Mouse (Mus musculus): ENCODE measurements around the gene Htra1.

The Htra1 gene

GRCm38 (mm10) chr7:130966876-130967275 is 31.0 kb downstream of the Htra1 start:
- DNase-seq (ENCODE audit: low read depth, low spot score): no peak

GRCm38 (mm10) chr7:130967901-130968300 is 32.0 kb downstream of the Htra1 start:
- no peak for DNase-seq (ENCODE audit: low read depth, low spot score)

- no peak for DNase-seq (ENCODE audit: low read depth, low spot score)
Observed at GRCm38 (mm10) chr7:130968537-130968936, 32.6 kb downstream of the Htra1 start.

GRCm38 (mm10) chr7:130969076-130969475 is 33.2 kb downstream of the Htra1 start:
- no peak for DNase-seq (ENCODE audit: low read depth, low spot score)

DNA sequence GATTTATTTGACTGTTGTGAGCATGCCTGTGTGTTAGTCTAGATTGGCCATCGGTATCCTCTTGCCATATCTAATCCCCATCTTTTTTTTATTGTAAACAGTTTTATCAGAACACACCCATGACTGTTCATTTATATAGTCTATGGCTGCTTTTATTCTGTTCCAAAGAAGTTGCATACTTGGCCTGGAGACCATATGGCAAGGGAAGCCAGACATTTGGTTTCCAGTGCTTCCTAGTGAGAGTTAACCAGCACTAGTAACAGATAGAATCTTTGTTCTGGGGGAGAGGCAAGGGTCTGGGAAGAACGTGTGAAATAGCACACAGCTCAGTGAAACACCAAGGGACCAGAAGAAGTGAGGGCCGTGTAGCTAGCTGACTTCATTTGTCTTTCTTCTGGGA is 33.6 kb downstream of the Htra1 start:
- DNase-seq (ENCODE audit: low read depth, low spot score): no peak

DNA sequence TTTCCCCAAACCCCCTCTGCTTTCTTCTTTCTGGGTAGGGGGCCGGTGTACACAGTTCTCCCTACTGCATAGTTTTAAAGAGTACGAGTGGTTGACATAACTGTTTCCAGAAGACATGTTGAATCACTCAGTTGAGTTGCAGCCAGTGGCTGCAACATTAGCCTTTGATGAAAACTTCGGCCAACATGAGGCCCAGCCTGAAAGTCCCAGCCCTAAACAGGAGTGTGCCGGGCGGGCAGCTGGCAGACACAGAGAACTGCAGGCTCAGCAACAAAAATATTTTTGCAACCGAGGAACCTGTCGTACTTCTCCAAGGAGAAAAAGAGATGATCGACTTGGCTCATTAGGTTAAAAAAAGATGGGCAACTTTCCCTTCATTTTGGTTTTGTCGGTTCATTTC is 36.9 kb downstream of the Htra1 start:
- no peak for DNase-seq (ENCODE audit: low read depth, low spot score)

- peak; percentile 33 for DNase-seq (ENCODE audit: low read depth, low spot score)
Observed at GRCm38 (mm10) chr7:130976305-130976935, 40.5 kb downstream of the Htra1 start.

DNA sequence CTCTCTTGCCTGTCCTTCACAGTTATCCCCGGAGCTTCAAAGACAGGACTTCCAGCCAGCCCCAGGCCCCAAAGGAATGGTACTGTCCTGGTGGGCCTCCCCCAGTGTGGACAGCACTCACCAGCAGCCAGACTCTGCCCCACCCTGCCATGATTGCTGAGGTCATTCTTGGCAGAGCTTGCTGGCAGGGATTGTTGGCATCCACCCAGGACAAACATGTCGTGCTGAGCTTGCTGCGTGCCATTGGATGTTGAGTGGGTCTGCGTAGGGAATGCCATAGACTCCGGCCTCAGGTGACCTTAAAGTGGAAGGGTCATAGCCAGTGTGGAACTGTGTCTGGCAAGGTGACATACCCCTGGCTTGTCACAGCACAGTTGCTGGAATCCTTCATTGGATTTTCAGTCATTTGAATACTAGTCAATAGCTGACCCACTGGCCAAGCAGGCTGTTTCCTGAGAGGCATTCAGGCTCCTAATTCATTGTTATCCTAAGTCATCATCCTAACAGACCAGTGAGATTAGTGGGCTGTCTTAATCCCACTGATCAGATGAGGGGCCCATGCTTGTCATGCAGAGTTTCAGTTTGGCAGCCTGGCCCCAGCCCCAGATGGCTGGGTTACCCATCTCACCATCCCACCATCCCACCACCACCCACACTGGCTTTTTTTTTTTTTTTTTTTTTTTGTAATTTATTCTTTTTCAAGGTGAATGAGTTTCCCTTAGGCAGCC is 42.0 kb downstream of the Htra1 start:
- DNase-seq (ENCODE audit: low read depth, low spot score): peak; percentile 53

GRCm38 (mm10) chr7:130978545-130978944 is 42.6 kb downstream of the Htra1 start:
- DNase-seq (ENCODE audit: low read depth, low spot score): no peak

DNA sequence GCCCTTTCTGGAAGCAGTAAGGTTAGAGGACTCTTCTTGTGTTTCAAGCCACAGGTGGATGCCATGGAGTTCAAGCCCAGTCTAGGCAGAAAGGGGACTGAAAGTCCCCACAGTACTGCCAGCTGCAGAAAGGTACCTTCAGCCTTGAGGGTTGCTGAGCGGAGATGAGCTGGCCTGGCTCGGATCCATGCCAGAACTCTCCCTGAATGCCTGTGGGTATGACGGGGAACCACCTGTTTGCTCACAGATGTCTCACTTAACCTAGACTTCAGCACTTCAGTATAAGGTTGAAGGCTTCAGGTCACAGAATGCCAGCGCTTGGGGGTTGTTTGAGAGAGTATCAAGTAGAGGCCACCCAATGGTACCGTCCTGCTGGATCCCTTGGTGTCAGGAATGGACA is 44.2 kb downstream of the Htra1 start:
- no peak for DNase-seq (ENCODE audit: low read depth, low spot score)

- no peak for DNase-seq (ENCODE audit: low read depth, low spot score)
Observed at GRCm38 (mm10) chr7:130982371-130982770, 46.5 kb downstream of the Htra1 start.

GRCm38 (mm10) chr7:130982881-130983280 is 47.0 kb downstream of the Htra1 start:
- DNase-seq (ENCODE audit: low read depth, low spot score): no peak

GRCm38 (mm10) chr7:130984294-130984693 is 48.4 kb downstream of the Htra1 start:
- no peak for DNase-seq (ENCODE audit: low read depth, low spot score)

DNA sequence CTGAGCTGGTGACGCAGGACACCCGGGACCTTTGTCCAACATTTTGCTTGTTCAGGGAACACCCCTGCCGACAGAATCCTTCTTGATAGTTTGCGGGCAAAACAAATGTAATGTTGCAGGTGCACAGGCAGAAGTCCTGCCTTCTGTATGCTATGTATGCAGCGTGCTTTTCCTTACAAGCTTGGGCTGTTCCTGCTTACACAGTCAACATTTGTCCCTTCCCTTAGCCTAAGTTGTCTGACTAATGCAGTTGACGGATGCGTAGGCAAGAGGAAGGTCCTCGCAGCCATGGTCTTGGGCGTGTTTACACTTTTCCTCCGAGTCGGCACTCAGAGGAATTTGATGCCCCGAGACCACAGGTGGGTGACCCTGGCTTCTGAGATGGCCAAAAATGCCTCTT is 49.3 kb downstream of the Htra1 start:
- DNase-seq (ENCODE audit: low read depth, low spot score): no peak

GRCm38 (mm10) chr7:130985716-130986115 is 49.8 kb downstream of the Htra1 start:
- DNase-seq (ENCODE audit: low read depth, low spot score): no peak

GRCm38 (mm10) chr7:130988146-130988545 is 52.2 kb downstream of the Htra1 start:
- no peak for DNase-seq (ENCODE audit: low read depth, low spot score)

DNA sequence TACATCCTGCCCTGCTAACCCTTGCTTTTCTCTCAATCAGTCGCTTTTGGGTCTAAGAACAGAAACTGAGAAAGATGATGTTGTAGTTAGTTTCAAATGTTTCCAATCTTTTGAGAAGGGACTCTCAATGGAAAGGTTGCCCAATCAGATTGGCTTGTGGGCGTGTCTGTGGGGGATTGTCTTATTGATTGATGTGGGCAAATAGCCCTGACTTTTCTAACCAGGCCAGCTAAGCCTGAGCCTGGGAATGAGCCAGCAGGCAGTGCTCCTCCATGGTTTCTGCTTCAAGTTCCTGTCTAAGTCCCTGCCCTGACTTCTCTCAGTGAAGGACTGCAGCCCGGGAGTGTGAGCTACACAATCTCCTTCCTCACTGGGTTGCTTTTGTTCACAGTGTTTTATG is 53.5 kb downstream of the Htra1 start:
- DNase-seq (ENCODE audit: low read depth, low spot score): no peak

DNA sequence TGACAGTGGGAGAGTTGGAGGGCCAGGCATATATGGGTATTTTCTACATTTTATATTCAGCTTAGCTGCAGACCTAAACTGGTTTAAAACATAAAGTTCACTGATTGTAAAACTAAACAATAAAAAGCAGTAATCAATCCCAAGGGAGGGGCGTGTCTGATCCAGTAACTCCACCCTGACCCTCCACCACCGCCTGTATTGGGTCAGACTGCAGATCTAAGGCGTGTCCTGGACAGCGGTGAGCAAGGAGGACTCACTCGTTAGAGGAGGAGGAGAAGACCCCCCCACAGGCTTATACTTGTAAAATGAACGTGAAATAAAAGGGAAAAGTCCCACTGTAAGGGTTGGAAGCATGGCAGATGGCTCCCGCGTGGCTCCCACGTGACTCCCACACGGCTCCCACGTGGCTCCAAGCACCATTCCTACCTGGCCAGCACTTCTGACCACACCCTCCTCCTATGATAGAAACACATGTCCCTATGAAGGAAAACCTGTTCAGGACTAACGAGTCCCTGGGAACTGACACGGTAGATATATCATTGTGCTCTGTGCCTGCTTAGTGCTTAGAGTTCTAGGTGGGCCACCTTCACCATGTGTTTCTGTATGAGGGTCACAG is 55.4 kb downstream of the Htra1 start:
- no peak for DNase-seq (ENCODE audit: low read depth, low spot score)

DNA sequence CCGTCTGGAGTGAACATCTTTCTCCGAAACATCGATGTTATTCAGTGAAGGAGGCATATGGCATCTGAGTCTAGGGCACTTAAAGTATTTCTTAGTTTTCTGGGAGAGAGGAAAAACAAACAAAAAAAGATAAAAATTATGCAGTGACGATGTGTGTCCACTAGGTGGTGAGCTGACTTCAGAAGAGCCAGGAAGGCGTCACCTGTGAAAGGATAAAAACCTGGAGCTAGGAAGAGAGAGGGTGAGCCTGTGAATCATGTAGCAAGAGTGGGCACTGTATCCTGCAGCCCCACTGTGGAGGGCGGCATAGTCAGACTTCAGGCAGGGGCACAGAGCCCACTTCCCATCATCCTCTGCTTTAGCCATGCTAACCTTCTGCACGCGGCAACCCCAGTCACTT is 58.0 kb downstream of the Htra1 start:
- peak; percentile 23 for DNase-seq (ENCODE audit: low read depth, low spot score)

DNA sequence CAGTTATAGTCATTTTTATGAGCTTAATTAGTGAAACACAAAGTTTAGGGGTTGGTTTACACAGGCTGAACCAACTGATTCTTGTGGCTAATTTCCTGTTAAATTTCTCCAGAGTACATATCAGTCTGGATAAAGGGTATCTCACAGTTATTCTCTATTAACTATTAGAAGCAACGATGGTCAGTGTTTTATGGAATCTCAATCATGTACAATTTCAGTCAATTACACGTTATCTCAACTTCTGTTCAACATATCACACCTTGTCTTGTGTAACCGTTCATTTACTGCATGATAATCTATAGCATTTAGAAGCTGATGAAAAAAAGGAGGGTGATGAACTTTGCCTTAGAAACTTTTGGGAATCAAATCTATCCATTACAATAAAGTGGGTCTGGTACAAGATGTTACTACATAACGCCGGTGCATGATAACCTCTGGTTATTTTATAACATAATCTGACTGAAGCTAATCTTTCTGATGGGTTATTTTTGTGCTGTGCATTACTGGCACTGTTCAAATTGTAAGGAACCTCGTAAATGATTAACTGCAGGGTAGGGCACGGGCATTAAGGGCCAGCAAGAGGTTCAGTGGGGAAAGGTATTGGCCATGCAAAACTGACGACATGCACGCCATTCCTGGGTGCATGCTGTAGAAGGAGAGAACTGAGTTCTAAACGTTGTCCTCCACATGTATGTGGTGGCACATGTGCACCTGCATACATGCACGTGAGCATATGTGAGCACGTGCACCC is 66.2 kb downstream of the Htra1 start:
- no peak for DNase-seq (ENCODE audit: low read depth, low spot score)

DNA sequence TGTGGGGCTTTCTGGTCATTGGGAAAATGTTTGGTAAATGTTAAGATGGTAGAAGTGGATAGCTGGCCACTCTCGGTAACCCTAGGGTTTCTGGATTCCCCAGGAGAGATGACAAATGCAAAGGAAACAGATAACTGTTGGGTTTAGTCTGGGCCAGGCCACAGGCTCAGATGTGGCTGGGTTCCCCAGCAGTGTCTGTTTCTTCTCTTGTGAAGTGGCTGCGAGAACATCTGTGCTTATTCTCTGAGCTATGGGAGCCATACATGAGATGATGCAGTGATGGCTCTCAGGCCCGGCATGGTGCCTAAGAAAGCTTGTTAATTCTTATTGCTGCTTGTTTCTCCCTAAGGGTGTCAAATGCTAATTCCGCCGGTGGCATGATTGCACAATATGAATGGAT is 68.2 kb downstream of the Htra1 start:
- DNase-seq (ENCODE audit: low read depth, low spot score): no peak

- no peak for DNase-seq (ENCODE audit: low read depth, low spot score)
Observed at GRCm38 (mm10) chr7:131007221-131007620, 71.3 kb downstream of the Htra1 start.

Data from retina, postnatal 7 days (tissue).